In genomic region chr9:13302183-13302825, GRCm38 (mm10) we compare ENCODE assay signal across 13 mouse cellular contexts. TPM values are rescaled to one million over a fixed set of nuclear protein-coding genes. Genes with fewer than 3 reads are reported as not detected.
DNase-seq lines count a peak whose midpoint lies in the region; ATAC-seq and TF ChIP-seq lines count a peak whose summit lies in the region.
"Had no signal": no experiment of that assay in that cellular context is flagged by ENCODE, and none has a peak within 500 bp of the region (broad histone marks: within the 10 kb centered on the region; RNA-seq: fewer than 3 reads in every experiment).

No protein-coding gene starts in this region.

- H3K4me2 ChIP-seq in forebrain, postnatal 0 days (ENCODE audit: low read depth), result peak overlapping the region; percentile 86; the same call in 1 of the 2 replicates
- H3K4me2 ChIP-seq in forebrain, embryonic 11.5 days (ENCODE audit: low read depth, low read length, severe bottlenecking), result no peak overlapping the region
- peak overlapping the region; percentile 12; the same call in 1 of the 2 replicates for H3K4me2 ChIP-seq in kidney, postnatal 0 days (ENCODE audit: low read length)
- no peak overlapping the region for H3K4me2 ChIP-seq in kidney, embryonic 14.5 days (replicated peaks; ENCODE audit: low read depth, low read length)
- H3K4me2 ChIP-seq in heart, embryonic 16.5 days (ENCODE audit: low read depth, low read length), result peak overlapping the region; percentile 97
- H3K4me2 ChIP-seq in midbrain, embryonic 15.5 days, result peak overlapping the region; percentile 89; the same call in 1 of the 2 replicates
- H3K4me2 ChIP-seq: limb, embryonic 15.5 days had no signal

- 40% methylated on average over 6 of the region's 6 CpGs for WGBS in forebrain, postnatal 0 days
- 68% methylated on average over 6 of the region's 6 CpGs for WGBS in forebrain, embryonic 11.5 days
- 45% methylated on average over 6 of the region's 6 CpGs for WGBS in kidney, postnatal 0 days
- 45% methylated on average over 6 of the region's 6 CpGs for WGBS in kidney, embryonic 14.5 days
- WGBS in heart, embryonic 16.5 days, result 57% methylated on average over 6 of the region's 6 CpGs
- WGBS in midbrain, embryonic 15.5 days, result 36% methylated on average over 6 of the region's 6 CpGs

- TF ChIP-seq CTCF in forebrain, postnatal 0 days (IDR thresholded peaks at IDR 0.05; ENCODE audit: low read depth), result no peak
- no peak for TF ChIP-seq CTCF in kidney, postnatal 0 days (IDR thresholded peaks at IDR 0.05; ENCODE audit: low read depth)

- no peak overlapping the region for H3K27ac ChIP-seq in forebrain, postnatal 0 days (ENCODE audit: low read depth, low read length)
- H3K27ac ChIP-seq in forebrain, embryonic 11.5 days (ENCODE audit: low read depth, low read length), result no peak overlapping the region
- no peak overlapping the region for H3K27ac ChIP-seq in kidney, postnatal 0 days
- H3K27ac ChIP-seq in kidney, embryonic 14.5 days (ENCODE audit: low read depth, low read length), result no peak overlapping the region; the same call in 1 of the 2 replicates
- H3K27ac ChIP-seq in heart, embryonic 16.5 days (ENCODE audit: low read length), result peak overlapping the region; percentile 68
- H3K27ac ChIP-seq in midbrain, embryonic 15.5 days, result no peak overlapping the region
- H3K27ac ChIP-seq: limb, embryonic 15.5 days had no signal

- H3K4me3 ChIP-seq in forebrain, postnatal 0 days (ENCODE audit: low read depth, low read length), result no peak overlapping the region
- H3K4me3 ChIP-seq in forebrain, embryonic 11.5 days (ENCODE audit: low read depth, low read length), result no peak overlapping the region
- H3K4me3 ChIP-seq in kidney, postnatal 0 days (replicated peaks; ENCODE audit: low read depth, low read length), result no peak overlapping the region
- no peak overlapping the region for H3K4me3 ChIP-seq in kidney, embryonic 14.5 days (ENCODE audit: low read length)
- no peak overlapping the region for H3K4me3 ChIP-seq in heart, embryonic 16.5 days (ENCODE audit: low read length)
- no peak overlapping the region for H3K4me3 ChIP-seq in midbrain, embryonic 15.5 days
- H3K4me3 ChIP-seq: limb, embryonic 15.5 days; megakaryocyte, embryonic 14.5 days had no signal

- H3K4me1 ChIP-seq in forebrain, postnatal 0 days (ENCODE audit: insufficient read depth), result peaks cover 9% of the 10 kb centered on the region; the same call in 1 of the 2 replicates
- H3K4me1 ChIP-seq in forebrain, embryonic 11.5 days (replicated peaks; ENCODE audit: control insufficient read depth, insufficient read depth, low read length), result peaks cover 31% of the 10 kb centered on the region
- peaks cover 34% of the 10 kb centered on the region for H3K4me1 ChIP-seq in kidney, postnatal 0 days (replicated peaks; ENCODE audit: insufficient read depth, low read length)
- peaks cover 44% of the 10 kb centered on the region for H3K4me1 ChIP-seq in kidney, embryonic 14.5 days (ENCODE audit: control insufficient read depth, insufficient read depth, low read length)
- H3K4me1 ChIP-seq in heart, embryonic 16.5 days (ENCODE audit: control insufficient read depth, insufficient read depth, low read length), result peaks cover 65% of the 10 kb centered on the region
- H3K4me1 ChIP-seq in midbrain, embryonic 15.5 days, result peaks cover 79% of the 10 kb centered on the region

- no peak for DNase-seq in forebrain, postnatal 0 days
- no peak for DNase-seq in forebrain, embryonic 11.5 days (ENCODE audit: low spot score)
- peak; percentile 4 for DNase-seq in kidney, postnatal 0 days (ENCODE audit: low spot score)
- DNase-seq in adrenal gland, postnatal 25 days, result no peak
- DNase-seq: adrenal gland, postnatal 36 days; cerebellum, adult 9-11 months had no signal

- no peak overlapping the region for H3K9ac ChIP-seq in forebrain, postnatal 0 days
- no peak overlapping the region for H3K9ac ChIP-seq in forebrain, embryonic 11.5 days (ENCODE audit: low read length)
- no peak overlapping the region for H3K9ac ChIP-seq in kidney, postnatal 0 days (ENCODE audit: low read depth, low read length)
- H3K9ac ChIP-seq in kidney, embryonic 14.5 days (ENCODE audit: low read depth, low read length), result no peak overlapping the region
- peak overlapping the region; percentile 63; the same call in 1 of the 2 replicates for H3K9ac ChIP-seq in heart, embryonic 16.5 days (ENCODE audit: low read length)
- no peak overlapping the region for H3K9ac ChIP-seq in midbrain, embryonic 15.5 days
- H3K9ac ChIP-seq: limb, embryonic 15.5 days had no signal

- no peak for ATAC-seq in forebrain, postnatal 0 days
- ATAC-seq in forebrain, embryonic 11.5 days (replicated peaks; ENCODE audit: low FRiP score), result no peak
- no peak for ATAC-seq in kidney, postnatal 0 days (replicated peaks; ENCODE audit: low FRiP score, low read depth)
- no peak for ATAC-seq in kidney, embryonic 14.5 days (ENCODE audit: low FRiP score, low TSS enrichment)
- ATAC-seq in heart, embryonic 16.5 days (replicated peaks; ENCODE audit: extremely low read depth, insufficient read depth, low FRiP score), result no peak
- no peak for ATAC-seq in midbrain, embryonic 15.5 days (replicated peaks)
- no peak for ATAC-seq in CD4-positive, CD25-positive, alpha-beta regulatory T cell, adult 4 months
- ATAC-seq: Patski had no signal

- H3K27me3 ChIP-seq in forebrain, postnatal 0 days (ENCODE audit: insufficient read depth, low read length), result no peaks in the 10 kb centered on the region
- H3K27me3 ChIP-seq in forebrain, embryonic 11.5 days (ENCODE audit: control insufficient read depth, insufficient read depth, low read length), result no peaks in the 10 kb centered on the region
- no peaks in the 10 kb centered on the region for H3K27me3 ChIP-seq in kidney, postnatal 0 days (ENCODE audit: insufficient read depth, low read length)
- no peaks in the 10 kb centered on the region for H3K27me3 ChIP-seq in kidney, embryonic 14.5 days (ENCODE audit: control insufficient read depth, insufficient read depth, low read length)
- no peaks in the 10 kb centered on the region for H3K27me3 ChIP-seq in heart, embryonic 16.5 days (ENCODE audit: control insufficient read depth, insufficient read depth, low read length)
- H3K27me3 ChIP-seq in midbrain, embryonic 15.5 days (replicated peaks), result no peaks in the 10 kb centered on the region
- H3K27me3 ChIP-seq: limb, embryonic 15.5 days; Patski had no signal

- H3K36me3 ChIP-seq in forebrain, postnatal 0 days (ENCODE audit: insufficient read depth), result no peaks in the 10 kb centered on the region
- no peaks in the 10 kb centered on the region for H3K36me3 ChIP-seq in forebrain, embryonic 11.5 days (ENCODE audit: control insufficient read depth, insufficient read depth, low read length)
- no peaks in the 10 kb centered on the region for H3K36me3 ChIP-seq in kidney, postnatal 0 days (ENCODE audit: insufficient read depth, low read length)
- no peaks in the 10 kb centered on the region for H3K36me3 ChIP-seq in kidney, embryonic 14.5 days (ENCODE audit: control insufficient read depth, insufficient read depth, low read length)
- no peaks in the 10 kb centered on the region for H3K36me3 ChIP-seq in heart, embryonic 16.5 days (ENCODE audit: control insufficient read depth, insufficient read depth)
- no peaks in the 10 kb centered on the region for H3K36me3 ChIP-seq in midbrain, embryonic 15.5 days (replicated peaks)
- H3K36me3 ChIP-seq: limb, embryonic 15.5 days had no signal

- H3K9me3 ChIP-seq in forebrain, postnatal 0 days (ENCODE audit: low read length), result no peaks in the 10 kb centered on the region
- no peaks in the 10 kb centered on the region for H3K9me3 ChIP-seq in forebrain, embryonic 11.5 days (ENCODE audit: control insufficient read depth, low read length)
- H3K9me3 ChIP-seq in kidney, postnatal 0 days (replicated peaks; ENCODE audit: low read length), result no peaks in the 10 kb centered on the region
- no peaks in the 10 kb centered on the region for H3K9me3 ChIP-seq in kidney, embryonic 14.5 days (ENCODE audit: control insufficient read depth, low read length)
- no peaks in the 10 kb centered on the region for H3K9me3 ChIP-seq in heart, embryonic 16.5 days (replicated peaks; ENCODE audit: control insufficient read depth, low read length)
- H3K9me3 ChIP-seq in midbrain, embryonic 15.5 days, result no peaks in the 10 kb centered on the region
- H3K9me3 ChIP-seq: limb, embryonic 15.5 days; megakaryocyte, embryonic 14.5 days had no signal

RNA-seq across cellular contexts. Expression of gene Maml2, which starts 4.5 kb away (rescaled TPM):
- 6.2 and 6.4 TPM in 2 replicates for total RNA-seq in forebrain, postnatal 0 days (2014; rRNA removed)
- polyA plus RNA-seq in forebrain, postnatal 0 days (2015; fragmentation: Nextera tagmentation; extraction: Ambion mirVana), result 5.9 and 9.5 TPM in 2 replicates
- 9.8 and 9.9 TPM in 2 replicates for polyA plus RNA-seq in forebrain, embryonic 11.5 days (2014; fragmentation: Nextera tagmentation; extraction: Ambion mirVana)
- 10.0 and 11.2 TPM in 2 replicates for polyA plus RNA-seq in kidney, postnatal 0 days (2015; fragmentation: Nextera tagmentation; extraction: Ambion mirVana)
- polyA plus RNA-seq in kidney, embryonic 14.5 days (2014; fragmentation: Nextera tagmentation; extraction: Ambion mirVana), result 6.3 and 10.7 TPM in 2 replicates
- 8.8 and 9.0 TPM in 2 replicates for polyA plus RNA-seq in heart, embryonic 16.5 days (2015; fragmentation: Nextera tagmentation; extraction: Ambion mirVana)
- polyA plus RNA-seq in midbrain, embryonic 15.5 days (2015; fragmentation: Nextera tagmentation; extraction: Ambion mirVana), result 10.0 and 11.0 TPM in 2 replicates
- polyA plus RNA-seq in CD4-positive, CD25-positive, alpha-beta regulatory T cell, adult 4 months (2017; shearing (Covaris generic)), result 10 to 100 TPM; 30.9 to 36.6 TPM
- 4.9 and 8.3 TPM in 2 replicates for total RNA-seq in adrenal gland, postnatal 25 days (2021)

RNA-seq across cellular contexts. Expression of gene Ccdc82, which starts 55.5 kb away (rescaled TPM):
- total RNA-seq in forebrain, postnatal 0 days (2014; rRNA removed), result 15.6 and 24.9 TPM in 2 replicates
- 5.7 and 7.0 TPM in 2 replicates for polyA plus RNA-seq in forebrain, postnatal 0 days (2015; fragmentation: Nextera tagmentation; extraction: Ambion mirVana)
- 10.9 and 12.3 TPM in 2 replicates for polyA plus RNA-seq in forebrain, embryonic 11.5 days (2014; fragmentation: Nextera tagmentation; extraction: Ambion mirVana)
- polyA plus RNA-seq in kidney, postnatal 0 days (2015; fragmentation: Nextera tagmentation; extraction: Ambion mirVana), result 6.4 and 6.5 TPM in 2 replicates
- polyA plus RNA-seq in kidney, embryonic 14.5 days (2014; fragmentation: Nextera tagmentation; extraction: Ambion mirVana), result 8.3 and 10.8 TPM in 2 replicates
- 8.5 and 8.7 TPM in 2 replicates for polyA plus RNA-seq in heart, embryonic 16.5 days (2015; fragmentation: Nextera tagmentation; extraction: Ambion mirVana)
- polyA plus RNA-seq in midbrain, embryonic 15.5 days (2015; fragmentation: Nextera tagmentation; extraction: Ambion mirVana), result 12.8 and 13.9 TPM in 2 replicates
- polyA plus RNA-seq in CD4-positive, CD25-positive, alpha-beta regulatory T cell, adult 4 months (2017; shearing (Covaris generic)), result 10 to 100 TPM; 45.9 to 48.7 TPM
- total RNA-seq in adrenal gland, postnatal 25 days (2021), result 17.3 and 19.6 TPM in 2 replicates

RNA-seq across cellular contexts. Expression of gene Jrkl, which starts 56.7 kb away (rescaled TPM):
- 7.5 and 8.9 TPM in 2 replicates for total RNA-seq in forebrain, postnatal 0 days (2014; rRNA removed)
- polyA plus RNA-seq in forebrain, postnatal 0 days (2015; fragmentation: Nextera tagmentation; extraction: Ambion mirVana), result 4.3 and 5.4 TPM in 2 replicates
- 8.6 and 9.0 TPM in 2 replicates for polyA plus RNA-seq in forebrain, embryonic 11.5 days (2014; fragmentation: Nextera tagmentation; extraction: Ambion mirVana)
- 9.0 and 10.1 TPM in 2 replicates for polyA plus RNA-seq in kidney, postnatal 0 days (2015; fragmentation: Nextera tagmentation; extraction: Ambion mirVana)
- polyA plus RNA-seq in kidney, embryonic 14.5 days (2014; fragmentation: Nextera tagmentation; extraction: Ambion mirVana), result 7.1 and 9.6 TPM in 2 replicates
- 8.0 and 8.3 TPM in 2 replicates for polyA plus RNA-seq in heart, embryonic 16.5 days (2015; fragmentation: Nextera tagmentation; extraction: Ambion mirVana)
- 11.0 and 11.3 TPM in 2 replicates for polyA plus RNA-seq in midbrain, embryonic 15.5 days (2015; fragmentation: Nextera tagmentation; extraction: Ambion mirVana)
- 1 to 10 TPM; 2.8 to 6.0 TPM for polyA plus RNA-seq in CD4-positive, CD25-positive, alpha-beta regulatory T cell, adult 4 months (2017; shearing (Covaris generic))
- total RNA-seq in adrenal gland, postnatal 25 days (2021), result 11.7 and 12.5 TPM in 2 replicates

Comparison
In these comparisons a context has a peak if more than half of its experiments do, and no peak if none do; other contexts are left out.
1. H3K4me2 ChIP-seq: peak in forebrain, postnatal 0 days (single experiment), kidney, postnatal 0 days (single experiment), heart, embryonic 16.5 days (single experiment) and midbrain, embryonic 15.5 days (single experiment); none in forebrain, embryonic 11.5 days (single experiment) and kidney, embryonic 14.5 days (single experiment).